Mouse (Mus musculus) brain, adult 2 months (tissue): ENCODE results near the gene Tnni3.
"Not testable (repeated sequence)": the region's sequence is repeated elsewhere in the genome, so short reads cannot be mapped to it uniquely, and the experiment has no call there.

ENCODE experiments used
- DNase-seq: peaks from one replicate; pipeline ENCODE4 v3.0.0; 2011; ENCODE audit warnings: low read depth, low spot score

Tnni3 gene

DNA sequence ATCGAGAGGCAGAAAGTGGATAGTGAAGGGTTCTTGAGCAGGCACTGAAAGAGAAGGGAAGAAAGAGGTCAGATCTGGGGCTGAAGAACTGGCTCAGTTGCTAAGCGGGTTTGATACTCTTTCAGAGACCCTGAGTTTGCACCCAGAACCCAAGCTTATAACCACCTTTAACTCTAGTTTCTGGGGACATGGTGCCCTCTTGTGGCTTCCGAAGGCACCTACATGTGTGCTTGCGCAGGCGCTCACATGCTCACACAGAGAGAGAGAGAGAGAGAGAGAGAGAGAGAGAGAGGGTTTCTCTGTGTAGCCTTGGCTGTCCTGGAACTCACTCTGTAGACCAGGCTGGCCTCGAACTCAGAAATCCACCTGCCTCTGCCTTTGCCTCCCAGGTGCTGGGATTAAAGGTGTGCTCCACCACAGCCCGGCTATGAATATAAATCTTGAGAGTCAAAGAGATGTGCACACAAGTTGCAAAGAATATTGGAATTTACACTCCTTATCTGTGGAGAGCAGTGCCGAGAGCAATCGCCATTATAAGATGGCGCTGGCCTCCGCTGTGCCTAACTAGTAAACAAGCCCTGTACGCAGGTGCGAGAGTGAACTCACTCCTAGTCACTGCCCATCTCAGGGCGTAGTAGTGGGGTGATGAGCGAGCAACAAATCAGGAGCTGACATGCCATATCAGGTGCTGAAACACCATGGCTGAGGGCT, at the start of gene Tnni3:
Tnni3 (minus strand) TSS at position 18 of the 711 bp plus-strand sequence.
- peak; percentile 85 for DNase-seq

DNA sequence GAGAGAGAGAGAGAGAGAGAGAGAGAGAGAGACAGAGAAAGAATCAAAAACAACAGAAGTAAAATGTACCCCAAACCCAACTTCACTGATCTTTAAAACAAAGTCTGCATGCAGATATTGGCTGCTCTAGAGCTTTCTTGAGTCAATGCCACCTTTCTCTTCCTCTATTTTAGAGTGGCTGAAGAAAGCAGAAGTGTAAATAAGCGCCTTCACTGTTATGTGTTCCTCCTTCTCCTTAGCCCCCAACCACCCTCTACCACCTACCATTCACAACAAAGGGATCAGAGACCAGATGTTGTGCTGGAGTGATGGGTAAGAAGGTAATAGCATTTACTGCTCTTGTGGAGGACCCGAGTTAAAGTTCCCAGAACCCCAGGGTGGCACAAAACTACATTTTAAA, 48.3 kb upstream of the Tnni3 start:
- not testable (repeated sequence) for DNase-seq

DNA sequence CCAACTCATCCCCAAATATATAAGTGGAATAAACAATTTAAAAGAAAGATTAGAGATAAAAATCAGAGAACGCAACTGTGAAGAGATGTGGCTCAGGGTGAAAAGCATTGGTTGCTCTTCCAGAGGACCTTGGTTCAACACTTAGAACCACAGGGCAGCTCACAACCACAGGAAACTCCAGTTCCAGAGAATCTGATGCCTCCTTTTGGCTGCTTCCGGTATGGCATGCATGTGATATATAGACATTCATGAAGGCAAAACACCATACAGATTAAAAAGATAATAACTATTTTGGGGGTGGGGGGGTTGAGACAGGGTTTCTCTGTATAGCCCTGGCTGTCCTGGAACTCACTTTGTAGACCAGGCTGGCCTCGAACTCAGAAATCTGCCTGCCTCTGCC, 38.6 kb upstream of the Tnni3 start:
- no peak for DNase-seq

DNA sequence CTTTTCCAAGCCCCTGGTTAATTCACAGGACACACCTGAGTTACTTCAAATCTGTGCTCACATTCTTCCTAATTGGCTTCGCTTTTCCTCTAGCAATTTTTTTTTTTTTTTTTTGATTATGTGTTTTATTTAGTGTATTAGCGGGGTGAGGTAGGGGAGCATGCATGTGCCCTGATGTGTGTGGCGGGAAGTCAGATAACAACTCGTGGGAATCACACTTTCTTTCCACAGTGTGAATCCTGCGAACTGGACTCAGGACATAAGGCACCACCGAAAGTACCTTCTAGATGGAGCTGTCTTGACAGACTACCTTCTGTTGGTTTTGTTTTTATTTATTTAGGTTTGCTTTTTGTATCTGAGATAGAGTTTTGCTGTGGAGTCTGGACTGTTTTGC, 33.1 kb upstream of the Tnni3 start:
- no peak for DNase-seq

DNA sequence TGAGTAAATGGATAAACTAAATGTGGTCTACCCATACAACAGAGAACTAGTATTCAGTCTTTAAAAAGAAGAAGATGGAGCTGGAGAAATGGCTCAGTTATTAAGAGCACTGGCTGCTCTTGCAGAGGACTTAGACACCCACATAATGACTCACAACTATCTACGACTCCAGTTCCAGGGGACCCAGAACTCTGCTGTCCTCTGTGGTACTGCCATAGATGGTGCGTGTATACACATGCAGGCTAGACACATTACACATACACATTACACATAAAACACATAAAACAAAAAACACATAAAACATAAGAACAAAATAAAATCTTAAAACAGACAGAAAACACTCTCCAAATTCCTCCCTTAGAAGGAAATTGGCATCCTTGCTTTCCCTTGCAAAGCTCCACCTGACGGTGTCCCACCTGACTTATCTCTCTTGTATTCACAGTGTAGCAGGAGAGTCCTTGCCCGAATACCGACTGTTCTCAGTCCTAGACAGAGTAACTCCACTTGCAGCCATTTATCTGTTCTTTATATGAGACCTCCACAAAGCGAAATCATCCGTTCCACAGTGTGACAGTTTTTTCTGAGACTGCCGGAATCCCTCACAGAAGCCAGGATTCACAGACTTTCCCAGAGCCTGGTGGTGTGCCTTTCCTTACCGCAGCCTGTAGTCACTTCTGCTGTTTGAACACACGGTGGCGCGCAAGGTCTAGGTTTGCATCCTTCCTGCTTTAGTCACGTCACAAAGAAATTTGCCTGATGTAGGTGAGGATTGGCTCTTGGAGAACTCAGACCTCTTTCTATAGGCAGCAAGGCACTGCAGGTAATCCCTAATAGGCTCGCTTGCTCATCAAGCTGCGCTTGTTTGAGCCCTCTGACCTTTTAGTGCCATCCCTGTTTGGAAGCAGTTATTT, 32.5 kb upstream of the Tnni3 start:
- peak; percentile 98 for DNase-seq

DNA sequence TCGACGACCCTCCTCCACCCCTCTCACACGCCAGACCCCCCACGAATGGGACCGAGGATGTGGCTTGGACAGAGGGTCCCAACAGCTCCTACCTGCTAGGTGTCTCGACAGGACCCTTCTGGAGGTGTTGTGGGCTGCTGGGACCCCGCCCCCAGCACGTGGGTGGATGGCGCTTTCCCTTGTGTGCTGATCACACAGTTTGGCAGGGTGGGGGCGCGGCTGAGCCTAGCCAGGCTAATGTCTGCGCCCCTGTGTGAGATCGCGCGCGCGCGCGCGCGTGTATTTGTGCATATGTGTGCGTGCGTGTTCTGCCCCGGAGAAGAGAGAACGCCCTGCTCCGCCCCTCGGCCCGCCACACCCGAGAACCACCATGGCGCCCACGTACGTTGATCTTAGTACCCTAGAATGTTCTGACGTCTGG, 23.2 kb upstream of the Tnni3 start, which contains the start of gene Syt5:
Syt5 (minus strand) TSS at position 321 of the 421 bp plus-strand sequence.
- DNase-seq, result peak; percentile 84

DNA sequence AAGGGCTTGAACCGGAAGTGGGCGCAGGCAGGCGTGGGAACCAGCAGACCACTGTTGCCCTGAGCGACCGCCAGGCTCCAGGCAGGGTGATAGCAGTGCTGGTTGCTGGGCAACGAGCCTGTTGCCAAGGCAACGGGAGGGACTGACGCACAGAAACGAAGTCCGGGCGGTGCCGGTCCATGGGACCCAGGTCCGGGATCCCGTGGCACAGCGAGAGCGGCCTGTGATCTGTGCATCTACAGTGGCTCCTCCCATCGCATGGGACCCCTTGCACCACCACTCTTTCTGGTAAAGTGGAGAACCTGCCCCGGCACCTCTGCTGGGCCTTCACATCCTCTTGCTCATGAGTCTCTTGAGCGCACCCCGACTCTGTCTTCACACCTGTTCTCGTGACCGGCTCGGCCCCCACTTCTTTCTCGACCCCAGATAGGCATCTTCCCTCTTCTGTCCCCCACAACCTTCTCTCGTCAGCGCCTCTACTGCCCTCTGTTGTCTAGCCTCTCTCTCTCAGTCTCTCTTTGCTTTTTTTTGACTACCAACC, 22.6 kb upstream of the Tnni3 start:
- DNase-seq, result peak; percentile 97

DNA sequence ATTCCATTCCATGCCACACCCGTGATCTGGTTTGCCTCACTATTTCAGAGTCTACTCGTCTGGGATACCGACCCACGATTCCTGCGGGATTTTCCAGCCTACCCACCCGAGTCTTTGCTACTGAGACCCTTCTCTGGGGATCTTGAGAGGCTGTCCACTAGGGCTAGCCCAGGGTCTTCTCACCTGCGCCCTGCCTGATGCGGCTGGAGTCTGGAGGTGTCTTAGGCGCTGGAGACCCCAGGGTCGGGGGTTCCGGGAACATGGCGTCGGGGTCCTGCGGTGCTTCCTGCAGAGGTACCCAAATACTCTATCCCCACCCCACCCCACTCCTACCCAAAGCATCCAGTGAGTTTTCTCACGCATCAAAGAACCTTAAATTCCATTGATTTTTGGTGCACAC, 22.0 kb upstream of the Tnni3 start:
- peak; percentile 33 for DNase-seq

DNA sequence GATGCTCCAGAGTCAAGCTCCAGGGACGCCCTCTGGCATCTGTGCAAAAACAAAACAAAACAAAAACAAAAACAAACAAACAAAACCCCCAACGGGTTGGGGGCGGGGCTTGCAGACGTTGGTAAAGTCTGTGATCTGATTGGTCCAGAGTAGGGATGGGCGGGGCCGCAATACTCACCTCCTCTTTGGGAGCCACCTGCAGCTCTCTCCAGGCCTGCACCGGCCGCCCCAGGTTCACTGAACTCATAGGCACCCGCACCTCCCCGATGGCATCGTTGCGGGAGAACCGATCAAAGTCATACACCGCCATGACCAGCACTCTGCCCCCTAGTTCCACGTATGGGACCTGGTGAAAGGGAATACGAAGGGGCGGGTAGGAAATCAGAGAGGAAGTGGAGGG, 18.0 kb upstream of the Tnni3 start:
- no peak for DNase-seq

DNA sequence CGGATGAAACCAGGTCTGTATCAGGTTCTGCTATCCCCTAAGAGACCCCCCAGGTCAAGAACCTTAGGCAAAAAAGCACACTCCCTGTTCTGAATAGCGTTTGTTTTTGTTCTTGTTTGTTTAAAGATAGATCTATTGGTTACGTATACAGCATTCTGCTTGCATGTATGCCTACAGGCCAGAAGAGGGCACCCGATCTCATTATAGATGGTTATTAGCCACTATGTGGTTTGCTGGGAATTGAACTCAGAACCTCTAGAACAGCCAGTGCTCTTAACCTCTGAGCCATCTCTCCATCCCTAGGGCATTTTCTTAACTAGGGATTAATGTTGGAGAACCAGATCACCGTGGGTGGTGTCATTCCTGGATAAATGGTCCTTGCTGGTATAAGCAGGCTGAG, 17.3 kb upstream of the Tnni3 start:
- no peak for DNase-seq

DNA sequence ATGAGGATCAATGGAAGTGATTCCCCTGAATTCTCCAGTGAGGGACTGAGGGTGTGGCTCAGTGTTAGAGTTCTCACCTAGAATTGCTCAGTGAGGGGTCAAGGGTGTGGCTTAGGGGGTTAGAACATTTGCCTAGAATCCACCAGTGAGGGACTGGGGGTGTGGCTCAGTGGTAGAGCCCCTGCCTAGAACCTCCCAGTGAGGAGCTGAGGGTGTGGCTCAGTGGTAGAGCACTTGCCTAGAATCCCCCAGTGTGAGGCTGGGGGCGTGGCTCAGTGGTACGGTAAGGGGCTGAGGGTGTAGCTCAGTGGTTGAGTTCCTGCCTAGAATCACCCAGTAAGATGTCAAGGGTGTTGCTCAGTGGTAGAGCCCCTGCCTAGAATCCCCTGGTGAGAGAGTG, 15.0 kb upstream of the Tnni3 start:
- DNase-seq, result no peak

DNA sequence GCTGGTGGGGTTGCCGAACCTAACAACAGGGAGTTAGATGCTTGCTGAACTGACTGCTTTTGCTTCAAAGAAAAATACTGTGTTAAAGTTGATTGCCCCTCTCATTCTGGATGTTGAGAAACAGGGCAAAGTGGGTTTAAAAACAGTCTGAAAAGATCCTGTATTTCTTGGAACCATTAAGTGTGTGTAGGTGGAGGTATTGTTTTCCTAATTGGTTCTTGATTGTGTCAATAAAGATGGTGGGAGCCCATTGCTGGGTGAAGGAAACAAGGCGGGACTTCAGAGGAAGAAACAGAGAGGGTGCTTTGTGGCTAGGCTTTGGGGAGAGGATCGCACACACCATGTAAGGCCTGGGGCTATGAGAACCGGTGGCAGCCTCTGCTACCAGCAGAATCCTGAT, 13.2 kb upstream of the Tnni3 start:
- no peak for DNase-seq

DNA sequence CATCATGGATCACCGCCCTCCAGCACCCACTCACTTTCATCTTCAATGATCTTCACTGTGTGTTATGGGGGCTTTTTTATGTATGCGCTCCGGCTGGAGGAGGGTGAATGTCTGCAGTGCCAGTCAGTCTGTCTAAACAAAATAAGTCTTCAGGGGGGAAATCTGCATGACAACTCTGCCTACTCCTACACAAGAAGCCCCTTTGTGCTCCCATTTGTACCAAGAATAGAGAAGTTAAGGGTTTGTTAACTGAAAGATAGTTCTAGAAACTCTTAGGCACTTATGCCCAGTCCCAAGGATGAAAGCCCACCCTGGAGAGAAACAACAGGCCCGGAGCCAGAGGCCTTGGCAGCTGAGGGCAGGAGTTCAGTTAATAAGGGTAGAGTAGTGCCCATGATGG, 12.3 kb upstream of the Tnni3 start:
- no peak for DNase-seq

DNA sequence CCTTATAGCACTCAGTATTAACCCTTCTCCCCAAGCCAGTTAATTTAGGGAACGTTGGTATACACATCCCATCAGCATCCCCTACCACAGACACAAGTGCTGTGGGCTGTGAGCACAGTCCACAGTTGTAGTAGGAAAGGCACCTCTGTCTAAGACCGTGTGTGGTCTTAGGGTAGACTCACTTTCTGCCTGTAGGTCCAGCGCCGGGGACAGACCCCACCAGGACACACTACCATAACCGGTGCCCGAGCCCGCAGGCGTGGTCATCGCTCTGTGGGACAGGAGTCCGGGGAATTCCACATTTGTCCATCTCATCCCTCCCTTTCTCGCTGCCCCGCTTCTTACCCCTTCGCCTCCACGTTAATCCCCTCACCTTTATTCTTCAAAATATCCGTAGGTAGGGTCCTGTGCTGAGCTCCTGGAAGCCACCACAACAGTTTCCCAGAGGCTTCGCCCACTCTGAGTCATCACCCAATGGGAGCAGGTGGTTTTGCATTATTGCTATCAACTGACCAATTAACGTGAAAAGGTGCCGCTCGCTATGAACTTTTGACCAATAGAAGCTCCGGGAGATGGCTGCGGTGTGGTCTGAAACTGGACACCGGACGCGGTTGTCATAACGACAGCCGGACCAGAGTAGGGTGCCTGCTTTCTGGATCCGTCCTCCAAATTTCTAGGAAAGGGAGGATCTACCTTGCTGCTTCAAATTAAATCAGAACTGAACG, 8.1 kb upstream of the Tnni3 start, which contains the start of gene Dnaaf3:
Dnaaf3 (minus strand) TSS at position 449 of the 725 bp plus-strand sequence.
- DNase-seq, result peak; percentile 62

DNA sequence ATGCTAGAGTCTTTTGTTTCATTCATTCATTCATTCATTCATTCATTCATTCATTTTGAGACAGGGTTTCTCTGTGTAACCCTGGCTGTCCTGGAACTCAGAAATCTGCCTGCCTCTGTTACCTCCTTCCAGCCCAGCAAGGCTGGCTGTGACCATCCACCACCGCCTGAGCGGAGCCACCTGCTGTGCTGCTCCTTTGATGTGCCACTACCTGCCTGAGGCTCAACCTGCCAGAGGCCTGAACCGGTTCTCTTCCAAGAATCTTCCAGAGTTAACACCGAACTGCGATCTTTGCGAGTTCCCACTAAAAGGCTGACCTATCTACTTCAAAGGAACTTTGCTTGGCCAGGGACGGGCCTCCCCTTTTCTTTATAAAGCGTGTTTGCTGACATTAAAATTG, 6.1 kb upstream of the Tnni3 start:
- DNase-seq, result not testable (repeated sequence)

DNA sequence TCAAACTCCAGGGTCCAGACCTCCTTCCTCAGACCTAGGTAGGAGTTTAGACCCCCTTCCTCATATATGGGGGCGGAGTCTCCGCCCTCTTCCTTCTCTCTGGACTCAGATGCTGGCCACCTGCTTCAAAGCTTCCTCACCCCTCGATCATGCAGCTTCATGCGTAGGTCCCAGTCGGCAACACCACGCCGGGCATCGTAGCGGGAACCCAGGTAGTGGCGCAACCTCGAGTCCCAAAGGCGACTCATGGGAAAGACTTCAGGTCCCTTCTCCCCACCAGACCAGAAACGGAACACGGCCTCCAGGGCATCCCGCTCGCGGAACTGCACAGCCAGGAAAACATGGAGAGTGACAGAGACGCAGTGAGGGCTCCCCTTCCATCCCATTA, 3.3 kb upstream of the Tnni3 start:
- no peak for DNase-seq

DNA sequence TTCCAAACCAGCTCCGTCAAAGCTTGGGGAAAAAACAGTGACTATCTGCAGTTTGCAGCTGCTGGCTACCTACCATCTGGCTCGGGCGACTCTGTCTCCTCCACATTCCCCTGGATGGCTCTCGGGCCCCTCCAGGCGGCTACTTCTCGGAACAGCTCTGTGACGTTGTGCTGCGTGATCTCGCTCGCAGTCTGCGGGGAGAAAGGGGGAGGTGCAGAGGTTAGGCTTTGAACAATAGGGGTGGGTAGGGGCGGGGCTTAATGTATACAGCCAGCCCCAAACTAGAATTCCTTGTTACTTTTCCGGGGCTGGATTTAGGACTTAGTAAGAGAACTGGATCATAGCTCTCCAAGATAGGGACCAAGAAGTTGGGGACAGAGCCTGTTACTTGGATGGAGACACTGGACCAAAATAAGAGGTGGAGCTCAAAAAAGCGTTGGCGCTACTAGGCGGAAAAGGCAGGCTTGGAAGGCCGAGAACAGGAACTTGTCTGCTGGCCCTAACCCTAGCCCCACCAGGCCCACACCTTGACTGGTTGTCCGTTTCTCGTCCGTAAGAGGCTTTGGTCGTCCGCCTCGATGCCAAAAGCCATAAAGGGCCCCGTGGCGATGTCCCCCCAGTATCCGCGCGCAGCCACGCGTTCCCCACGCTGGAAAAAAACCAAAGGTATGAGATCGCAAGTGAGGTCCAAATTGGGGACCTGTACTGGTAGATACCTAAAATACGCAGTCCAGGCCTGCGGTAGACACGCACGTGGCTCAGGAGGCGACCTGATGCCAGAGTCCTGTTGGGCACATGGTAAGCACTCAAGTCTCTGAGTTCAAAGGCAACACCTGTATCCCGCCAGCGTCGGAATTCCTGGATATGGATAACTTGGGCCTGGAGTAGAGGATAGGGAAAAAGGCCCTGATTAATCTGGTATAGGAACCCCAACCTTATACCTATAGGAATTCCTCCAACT, 2.6 kb upstream of the Tnni3 start:
- DNase-seq, result peak; percentile 95

DNA sequence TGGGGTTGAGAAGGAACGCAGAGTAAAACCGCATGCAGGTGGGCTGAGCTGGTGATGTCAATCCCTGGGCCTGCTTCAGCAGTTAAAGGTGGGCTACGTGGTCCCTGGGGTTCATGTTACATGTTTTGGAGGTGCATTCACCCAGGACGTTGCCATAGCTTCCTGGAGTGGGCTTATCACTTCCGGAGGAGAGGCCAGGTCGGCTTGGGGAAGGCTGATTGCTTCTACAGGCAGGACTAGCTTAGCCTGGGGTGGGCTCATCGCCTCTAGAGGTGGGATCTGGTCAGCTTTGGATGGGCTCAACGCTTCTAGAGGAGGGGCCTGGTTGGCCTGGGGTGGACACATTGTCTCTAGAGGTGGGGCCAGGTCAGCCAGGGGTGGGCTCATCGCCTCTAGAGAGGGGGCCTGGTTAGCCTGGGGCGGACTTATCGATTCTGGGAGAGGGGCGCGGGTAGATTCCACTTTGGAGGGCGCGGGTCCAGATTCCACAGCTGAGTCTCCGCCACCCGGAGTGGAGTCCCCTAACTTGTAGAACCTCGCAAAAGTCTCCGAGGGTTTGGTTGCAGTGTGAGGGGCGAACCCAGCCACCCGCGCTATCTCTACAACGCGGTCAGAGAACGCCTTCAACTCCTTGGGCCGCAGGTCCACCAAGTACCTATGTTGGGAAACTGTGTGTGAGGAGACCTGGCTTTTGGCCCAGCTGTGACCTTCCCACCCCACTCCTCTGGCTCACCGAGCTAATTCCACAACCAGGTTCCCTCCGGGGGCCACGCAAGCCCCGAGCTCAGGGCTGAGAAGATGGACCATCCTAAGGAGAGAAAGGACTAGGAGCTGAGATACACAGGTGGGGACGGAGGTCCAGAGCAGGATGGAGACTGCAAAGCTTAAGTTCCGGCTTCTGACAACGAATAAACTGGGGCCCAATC, 561 bp downstream of the Tnni3 start:
- no peak for DNase-seq

DNA sequence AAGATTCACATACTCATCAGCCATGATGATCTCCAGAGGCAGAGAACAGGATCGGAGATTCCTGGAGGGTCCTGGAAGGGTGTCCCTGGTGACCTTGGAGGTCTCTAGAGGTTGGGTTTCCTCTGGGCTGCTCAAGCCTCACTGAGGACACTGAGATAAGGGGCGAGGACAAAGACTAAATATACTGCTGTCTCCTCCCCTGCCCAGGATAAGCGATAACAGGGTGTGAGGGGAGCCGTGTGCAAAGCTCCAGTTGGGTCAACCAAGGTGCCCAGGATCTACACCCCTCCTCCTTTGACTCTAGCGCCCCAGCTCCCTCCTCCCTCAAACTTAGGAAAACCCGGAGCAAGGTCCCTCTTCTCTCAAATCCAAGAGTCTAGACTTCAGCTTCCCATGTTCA, 1.7 kb downstream of the Tnni3 start:
- no peak for DNase-seq
